Comparison of ENCODE assay signal across 24 mouse cellular contexts in genomic region chr5:107227580-107227979, GRCm38 (mm10).
DNase-seq lines count a peak whose midpoint lies in the region; ATAC-seq and TF ChIP-seq lines count a peak whose summit lies in the region.
"Had no signal": no experiment of that assay in that cellular context is flagged by ENCODE, and none has a peak within 500 bp of the region (broad histone marks: within the 10 kb centered on the region; RNA-seq: fewer than 3 reads in every experiment).

No protein-coding gene starts in this region.

- H3K4me3 ChIP-seq in kidney, postnatal 0 days (replicated peaks; ENCODE audit: low read depth, low read length): no peak overlapping the region
- H3K4me3 ChIP-seq in kidney, adult 2 months (ENCODE audit: insufficient read depth, low read depth, low read length): no peak overlapping the region
- H3K4me3 ChIP-seq in lung, embryonic 14.5 days (ENCODE audit: low read depth, low read length): no peak overlapping the region
- H3K4me3 ChIP-seq: erythroblast, embryonic 14.5 days; heart, embryonic 15.5 days; liver, embryonic 15.5 days; midbrain, embryonic 15.5 days had no signal

- no peak overlapping the region for H3K4me2 ChIP-seq in kidney, postnatal 0 days (ENCODE audit: low read length)
- no peak overlapping the region for H3K4me2 ChIP-seq in lung, embryonic 14.5 days
- H3K4me2 ChIP-seq: heart, embryonic 15.5 days; liver, embryonic 15.5 days; midbrain, embryonic 15.5 days had no signal

- H3K4me1 ChIP-seq in kidney, postnatal 0 days (replicated peaks; ENCODE audit: insufficient read depth, low read length): peaks cover 6% of the 10 kb centered on the region
- H3K4me1 ChIP-seq in kidney, adult 2 months (ENCODE audit: control insufficient read depth, insufficient read depth, low read length): peaks cover 3% of the 10 kb centered on the region
- peaks cover 6% of the 10 kb centered on the region for H3K4me1 ChIP-seq in lung, embryonic 14.5 days (ENCODE audit: insufficient read depth)

- peak; percentile 14; the same call in 1 of the 2 replicates for TF ChIP-seq CTCF in kidney, postnatal 0 days (IDR thresholded peaks at IDR 0.05; ENCODE audit: low read depth)
- no peak for TF ChIP-seq CTCF in kidney, adult 2 months (conservative IDR thresholded peaks at IDR 0.05; ENCODE audit: insufficient read depth, insufficient read length, low read depth, low read length)
- TF ChIP-seq CTCF in lung, embryonic 14.5 days (IDR thresholded peaks at IDR 0.05; ENCODE audit: low read depth): peak; percentile 21; the same call in 1 of the 2 replicates

- H3K27me3 ChIP-seq in kidney, postnatal 0 days (ENCODE audit: insufficient read depth, low read length): no peaks in the 10 kb centered on the region
- no peaks in the 10 kb centered on the region for H3K27me3 ChIP-seq in kidney, adult 2 months (replicated peaks; ENCODE audit: control insufficient read depth, insufficient read depth, low read length)
- no peaks in the 10 kb centered on the region for H3K27me3 ChIP-seq in lung, embryonic 14.5 days (ENCODE audit: insufficient read depth, low read length)
- H3K27me3 ChIP-seq: heart, embryonic 15.5 days; liver, embryonic 15.5 days; midbrain, embryonic 15.5 days had no signal

- no peak for TF ChIP-seq POLR2A in kidney, adult 2 months (IDR thresholded peaks at IDR 0.05; ENCODE audit: low read depth, low read length)

- no peaks in the 10 kb centered on the region for H3K9me3 ChIP-seq in kidney, postnatal 0 days (replicated peaks; ENCODE audit: low read length)
- no peaks in the 10 kb centered on the region for H3K9me3 ChIP-seq in lung, embryonic 14.5 days (ENCODE audit: low read depth, low read length)
- H3K9me3 ChIP-seq: heart, embryonic 15.5 days; liver, embryonic 15.5 days; midbrain, embryonic 15.5 days had no signal

- no peak for DNase-seq in kidney, postnatal 0 days (ENCODE audit: low spot score)
- no peak for DNase-seq in kidney, adult 2 months
- no peak for DNase-seq in lung, embryonic 14.5 days
- no peak for DNase-seq in lung, postnatal 36 days
- peak; percentile 27 for DNase-seq in R1 (ENCODE audit: low read depth, low spot score)
- no peak for DNase-seq in thymus, adult 18-20 months
- no peak for DNase-seq in embryo, embryonic 10.5 days (ENCODE audit: low spot score)
- DNase-seq: adrenal gland, postnatal 25 days; cerebellum, adult 18-20 months; cerebellum, postnatal 10 days; gastrocnemius, postnatal 10 days; kidney, adult 9 months; kidney, postnatal 14 days; left cerebral cortex, postnatal 4 days; right cerebral cortex, postnatal 25 days; thymus, adult 2 months; thymus, postnatal 36 days had no signal

- H3K27ac ChIP-seq in kidney, postnatal 0 days: no peak overlapping the region
- no peak overlapping the region for H3K27ac ChIP-seq in kidney, adult 2 months (ENCODE audit: insufficient read depth, low read depth, low read length)
- H3K27ac ChIP-seq in lung, embryonic 14.5 days (ENCODE audit: low read depth): no peak overlapping the region
- H3K27ac ChIP-seq: heart, embryonic 15.5 days; liver, embryonic 15.5 days; midbrain, embryonic 15.5 days had no signal

- H3K36me3 ChIP-seq in kidney, postnatal 0 days (ENCODE audit: insufficient read depth, low read length): no peaks in the 10 kb centered on the region
- H3K36me3 ChIP-seq in kidney, adult 2 months (ENCODE audit: control insufficient read depth, insufficient read depth, low read length): no peaks in the 10 kb centered on the region
- peaks cover 5% of the 10 kb centered on the region; the same call in 1 of the 2 replicates for H3K36me3 ChIP-seq in lung, embryonic 14.5 days (ENCODE audit: insufficient read depth)
- H3K36me3 ChIP-seq: liver, embryonic 15.5 days; midbrain, embryonic 15.5 days had no signal

- no peak for ATAC-seq in kidney, postnatal 0 days (replicated peaks; ENCODE audit: low FRiP score, low read depth)
- no peak for ATAC-seq in lung, embryonic 14.5 days (ENCODE audit: insufficient read depth)
- ATAC-seq: CD4-positive, CD25-positive, alpha-beta regulatory T cell, adult 4 months; forebrain, embryonic 16.5 days; hindbrain, embryonic 16.5 days; midbrain, embryonic 15.5 days had no signal

- no peak overlapping the region for H3K9ac ChIP-seq in kidney, postnatal 0 days (ENCODE audit: low read depth, low read length)
- H3K9ac ChIP-seq in lung, embryonic 14.5 days: no peak overlapping the region
- H3K9ac ChIP-seq: heart, embryonic 15.5 days; liver, embryonic 15.5 days; midbrain, embryonic 15.5 days had no signal
